Mouse (Mus musculus) thymus, adult 2 months (tissue): ENCODE measurements around the gene Ptger4.

Experiments
- CTCF ChIP-seq: fragments of 200-500 bp; IDR thresholded peaks from 2 replicates; pipeline ENCODE4 v1.5.1; 2012; ENCODE audit warnings: mild to moderate bottlenecking, control low read depth, low read length, moderate library complexity, borderline replicate concordance; ENCODE audit not compliant: control insufficient read depth, poor library complexity, insufficient read depth; ENCODE audit errors: extremely low read depth
- POLR2A ChIP-seq: fragments of 200-500 bp; IDR thresholded peaks from 2 replicates; pipeline ENCODE4 v1.6.1; 2012; ENCODE audit warnings: mild to moderate bottlenecking, low read length, control low read depth, moderate library complexity; ENCODE audit not compliant: control insufficient read depth, poor library complexity, insufficient read depth; ENCODE audit errors: extremely low read depth

DNA sequence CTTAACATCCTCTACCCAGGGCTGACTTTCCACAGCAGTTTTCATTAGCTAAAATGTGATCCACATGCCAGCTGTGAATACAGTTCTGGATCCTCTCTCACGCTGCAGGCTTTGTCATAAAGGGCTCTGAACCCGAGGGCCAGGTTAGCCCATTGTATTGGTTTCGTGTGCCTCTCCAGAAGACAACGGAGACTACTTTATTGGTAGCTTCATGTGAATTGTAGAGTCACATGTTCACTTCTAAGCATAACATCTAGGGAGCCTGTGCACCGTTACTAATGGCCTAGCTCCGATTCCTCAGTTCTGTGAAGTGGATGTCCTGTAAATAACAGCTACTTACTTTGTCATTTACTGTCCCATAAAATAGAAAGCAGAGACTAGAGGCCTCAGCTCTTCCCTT lies 3.6 kb downstream of the Ptger4 start:
- TF ChIP-seq POLR2A (no peak), CTCF (no peak)
